ENCODE assay signal across 10 mouse cellular contexts in genomic region chr17:31793521-31793920, GRCm38 (mm10).
DNase-seq lines count a peak whose midpoint lies in the region; ATAC-seq and TF ChIP-seq lines count a peak whose summit lies in the region.
"Had no signal": no experiment of that assay in that cellular context is flagged by ENCODE, and none has a peak within 500 bp of the region (broad histone marks: within the 10 kb centered on the region; RNA-seq: fewer than 3 reads in every experiment).

No protein-coding gene starts in this region.

- H3K4me1 ChIP-seq in hindbrain, postnatal 0 days (ENCODE audit: insufficient read depth, low read length) = peaks cover 18% of the 10 kb centered on the region
- peaks cover 45% of the 10 kb centered on the region for H3K4me1 ChIP-seq in hindbrain, embryonic 13.5 days (replicated peaks)
- H3K4me1 ChIP-seq in kidney, postnatal 0 days (replicated peaks; ENCODE audit: insufficient read depth, low read length) = peaks cover 27% of the 10 kb centered on the region

- H3K9ac ChIP-seq in hindbrain, postnatal 0 days (replicated peaks; ENCODE audit: low read length) = no peak overlapping the region
- no peak overlapping the region for H3K9ac ChIP-seq in hindbrain, embryonic 13.5 days
- H3K9ac ChIP-seq in kidney, postnatal 0 days (ENCODE audit: low read depth, low read length) = no peak overlapping the region
- H3K9ac ChIP-seq: liver, embryonic 15.5 days had no signal

- no peak overlapping the region for H3K27ac ChIP-seq in hindbrain, postnatal 0 days
- H3K27ac ChIP-seq in hindbrain, embryonic 13.5 days = no peak overlapping the region
- peak overlapping the region; percentile 37 for H3K27ac ChIP-seq in kidney, postnatal 0 days
- no peak overlapping the region for H3K27ac ChIP-seq in left cerebral cortex, adult 2 months
- H3K27ac ChIP-seq: liver, embryonic 15.5 days had no signal

- no peak for ATAC-seq in hindbrain, postnatal 0 days
- ATAC-seq in hindbrain, embryonic 13.5 days (ENCODE audit: low FRiP score) = no peak
- ATAC-seq in kidney, postnatal 0 days (replicated peaks; ENCODE audit: low FRiP score, low read depth) = no peak
- ATAC-seq in monocyte, adult 5-6 weeks (replicated peaks; ENCODE audit: insufficient number of reproducible peaks, low FRiP score, low TSS enrichment, poor library complexity, severe bottlenecking) = peak; percentile 62; the same call in 1 of the 2 replicates

- H3K27me3 ChIP-seq in hindbrain, postnatal 0 days (ENCODE audit: insufficient read depth, low read length) = peaks cover 6% of the 10 kb centered on the region; the same call in 1 of the 2 replicates
- H3K27me3 ChIP-seq in hindbrain, embryonic 13.5 days = 0 out of 2 replicates have a peak, but pooled peaks cover 5% of the 10 kb centered on the region
- H3K27me3 ChIP-seq in kidney, postnatal 0 days (ENCODE audit: insufficient read depth, low read length) = no peaks in the 10 kb centered on the region
- H3K27me3 ChIP-seq: liver, embryonic 15.5 days had no signal

- intact Hi-C loops in left cerebral cortex, adult 2 months (cut with DNase I) = no loop called here

- H3K9me3 ChIP-seq in hindbrain, postnatal 0 days (ENCODE audit: low read length) = no peaks in the 10 kb centered on the region
- H3K9me3 ChIP-seq in hindbrain, embryonic 13.5 days = no peaks in the 10 kb centered on the region
- H3K9me3 ChIP-seq in kidney, postnatal 0 days (replicated peaks; ENCODE audit: low read length) = no peaks in the 10 kb centered on the region
- H3K9me3 ChIP-seq: liver, embryonic 15.5 days had no signal

- no peaks in the 10 kb centered on the region for H3K36me3 ChIP-seq in hindbrain, postnatal 0 days (ENCODE audit: insufficient read depth, low read length)
- H3K36me3 ChIP-seq in hindbrain, embryonic 13.5 days = no peaks in the 10 kb centered on the region
- H3K36me3 ChIP-seq in kidney, postnatal 0 days (ENCODE audit: insufficient read depth, low read length) = no peaks in the 10 kb centered on the region
- H3K36me3 ChIP-seq: liver, embryonic 15.5 days had no signal

- TF ChIP-seq CTCF in hindbrain, postnatal 0 days (IDR thresholded peaks at IDR 0.05; ENCODE audit: low read depth) = no peak
- no peak for TF ChIP-seq CTCF in kidney, postnatal 0 days (IDR thresholded peaks at IDR 0.05; ENCODE audit: low read depth)
- no peak for TF ChIP-seq CTCF in left cerebral cortex, adult 2 months (IDR thresholded peaks at IDR 0.05)

- peak; percentile 47 for DNase-seq in hindbrain, postnatal 0 days (ENCODE audit: low spot score)
- peak; percentile 32 for DNase-seq in gastrocnemius, adult 18-20 months (ENCODE audit: low spot score)
- DNase-seq in kidney, postnatal 0 days (ENCODE audit: low spot score) = no peak
- DNase-seq in spleen, postnatal 4 days (ENCODE audit: low spot score in 2 of 2) = no peak
- no peak for DNase-seq in B cell, adult 2 months
- no peak for DNase-seq in left cerebral cortex, adult 2 months (ENCODE audit: extremely low spot score in 1 of 2, low spot score in 2 of 2)

- no peak overlapping the region for H3K4me3 ChIP-seq in hindbrain, postnatal 0 days (ENCODE audit: low read length)
- no peak overlapping the region for H3K4me3 ChIP-seq in hindbrain, embryonic 13.5 days
- no peak overlapping the region for H3K4me3 ChIP-seq in kidney, postnatal 0 days (replicated peaks; ENCODE audit: low read depth, low read length)
- no peak overlapping the region for H3K4me3 ChIP-seq in left cerebral cortex, adult 2 months
- H3K4me3 ChIP-seq: erythroblast, embryonic 14.5 days; liver, embryonic 15.5 days had no signal

- H3K4me2 ChIP-seq in hindbrain, postnatal 0 days (ENCODE audit: low read depth, low read length) = no peak overlapping the region
- no peak overlapping the region for H3K4me2 ChIP-seq in hindbrain, embryonic 13.5 days
- no peak overlapping the region for H3K4me2 ChIP-seq in kidney, postnatal 0 days (ENCODE audit: low read length)
- H3K4me2 ChIP-seq: liver, embryonic 15.5 days had no signal

- WGBS in hindbrain, postnatal 0 days = 45% methylated on average over 10 of the region's 10 CpGs
- 55% methylated on average over 10 of the region's 10 CpGs for WGBS in hindbrain, embryonic 13.5 days
- 44% methylated on average over 10 of the region's 10 CpGs for WGBS in kidney, postnatal 0 days

Comparison
In these comparisons a context has a peak if more than half of its experiments do, and no peak if none do; other contexts are left out.
1. DNase-seq: peak in hindbrain, postnatal 0 days (single experiment) and gastrocnemius, adult 18-20 months (single experiment); none in kidney, postnatal 0 days (single experiment), spleen, postnatal 4 days (0 of 2), B cell, adult 2 months (0 of 2) and left cerebral cortex, adult 2 months (0 of 2).